Mouse (Mus musculus): ENCODE measurements at regions not wholly inside any gene's neighbourhood (a gene's known extent, or its start where the extent isn't known, plus 50 kb on each side); places are given as distances from the start of the nearest gene placed in this dataset.

GRCm38 (mm10) chr14:88337304-88337703, 133.9 kb downstream of the Pcdh20 start:
- ATAC-seq, result no peak
- no peaks in the 10 kb centered on the region for H3K9me3 ChIP-seq (ENCODE audit: control insufficient read depth)
- H3K27ac ChIP-seq (ENCODE audit: low read depth, low read length), result no peak overlapping the region
- H3K4me2 ChIP-seq (replicated peaks; ENCODE audit: low read depth), result no peak overlapping the region
- H3K27me3 ChIP-seq (replicated peaks; ENCODE audit: control insufficient read depth, insufficient read depth, low read length), result no peaks in the 10 kb centered on the region
- no peaks in the 10 kb centered on the region for H3K4me1 ChIP-seq (replicated peaks; ENCODE audit: control insufficient read depth, insufficient read depth, low read length)
- WGBS, result 50% methylated on average over 10 of the region's 10 CpGs
- H3K36me3 ChIP-seq (ENCODE audit: control insufficient read depth, insufficient read depth), result no peaks in the 10 kb centered on the region
- no peak overlapping the region for H3K9ac ChIP-seq (ENCODE audit: low read depth, low read length)
- H3K4me3 ChIP-seq (ENCODE audit: low read depth, low read length), result no peak overlapping the region
- no peak for TF ChIP-seq CTCF (IDR thresholded peaks at IDR 0.05; ENCODE audit: low read depth)

- no peaks in the 10 kb centered on the region for H3K4me1 ChIP-seq (replicated peaks; ENCODE audit: control insufficient read depth, insufficient read depth, low read length)
- no peak for ATAC-seq
- 84% methylated on average over 2 of the region's 2 CpGs for WGBS
- H3K4me3 ChIP-seq (ENCODE audit: low read depth, low read length), result no peak overlapping the region
- no peaks in the 10 kb centered on the region for H3K36me3 ChIP-seq (ENCODE audit: control insufficient read depth, insufficient read depth)
- no peak overlapping the region for H3K27ac ChIP-seq (ENCODE audit: low read depth, low read length)
- no peaks in the 10 kb centered on the region for H3K9me3 ChIP-seq (ENCODE audit: control insufficient read depth)
- H3K4me2 ChIP-seq (replicated peaks; ENCODE audit: low read depth), result no peak overlapping the region
- H3K27me3 ChIP-seq (replicated peaks; ENCODE audit: control insufficient read depth, insufficient read depth, low read length), result no peaks in the 10 kb centered on the region
- H3K9ac ChIP-seq (ENCODE audit: low read depth, low read length), result no peak overlapping the region
- TF ChIP-seq CTCF (IDR thresholded peaks at IDR 0.05; ENCODE audit: low read depth), result no peak
Observed at GRCm38 (mm10) chr14:88330613-88331012, 140.6 kb downstream of the Pcdh20 start.

- no peak overlapping the region for H3K9ac ChIP-seq (ENCODE audit: low read depth, low read length)
- no peaks in the 10 kb centered on the region for H3K4me1 ChIP-seq (replicated peaks; ENCODE audit: control insufficient read depth, insufficient read depth, low read length)
- no peaks in the 10 kb centered on the region for H3K36me3 ChIP-seq (ENCODE audit: control insufficient read depth, insufficient read depth)
- no peaks in the 10 kb centered on the region for H3K9me3 ChIP-seq (ENCODE audit: control insufficient read depth)
- 76% methylated on average over 4 of the region's 4 CpGs for WGBS
- no peak overlapping the region for H3K4me3 ChIP-seq (ENCODE audit: low read depth, low read length)
- H3K4me2 ChIP-seq (replicated peaks; ENCODE audit: low read depth), result no peak overlapping the region
- no peaks in the 10 kb centered on the region for H3K27me3 ChIP-seq (replicated peaks; ENCODE audit: control insufficient read depth, insufficient read depth, low read length)
- no peak for TF ChIP-seq CTCF (IDR thresholded peaks at IDR 0.05; ENCODE audit: low read depth)
- ATAC-seq, result no peak
- no peak overlapping the region for H3K27ac ChIP-seq (ENCODE audit: low read depth, low read length)
Observed at GRCm38 (mm10) chr14:88326411-88326810, 144.8 kb downstream of the Pcdh20 start.

- no peak overlapping the region for H3K4me3 ChIP-seq (ENCODE audit: low read depth, low read length)
- H3K4me2 ChIP-seq (replicated peaks; ENCODE audit: low read depth), result no peak overlapping the region
- H3K27me3 ChIP-seq (replicated peaks; ENCODE audit: control insufficient read depth, insufficient read depth, low read length), result no peaks in the 10 kb centered on the region
- 21% methylated on average over 5 of the region's 5 CpGs for WGBS
- no peaks in the 10 kb centered on the region for H3K9me3 ChIP-seq (ENCODE audit: control insufficient read depth)
- no peaks in the 10 kb centered on the region for H3K36me3 ChIP-seq (ENCODE audit: control insufficient read depth, insufficient read depth)
- no peak overlapping the region for H3K27ac ChIP-seq (ENCODE audit: low read depth, low read length)
- no peak for ATAC-seq
- peak; percentile 65 for TF ChIP-seq CTCF (IDR thresholded peaks at IDR 0.05; ENCODE audit: low read depth)
- no peak overlapping the region for H3K9ac ChIP-seq (ENCODE audit: low read depth, low read length)
- no peaks in the 10 kb centered on the region for H3K4me1 ChIP-seq (replicated peaks; ENCODE audit: control insufficient read depth, insufficient read depth, low read length)
Observed at GRCm38 (mm10) chr14:88278327-88278726, 192.9 kb downstream of the Pcdh20 start.

GRCm38 (mm10) chr14:88264771-88265170, 206.4 kb downstream of the Pcdh20 start:
- Histone ChIP-seq H3K27ac (ENCODE audit: low read depth, low read length) (no peak overlapping the region), H3K4me3 (ENCODE audit: low read depth, low read length) (no peak overlapping the region), H3K4me1 (replicated peaks; ENCODE audit: control insufficient read depth, insufficient read depth, low read length) (no peaks in the 10 kb centered on the region), H3K9me3 (ENCODE audit: control insufficient read depth) (no peaks in the 10 kb centered on the region), H3K4me2 (replicated peaks; ENCODE audit: low read depth) (no peak overlapping the region), H3K27me3 (replicated peaks; ENCODE audit: control insufficient read depth, insufficient read depth, low read length) (no peaks in the 10 kb centered on the region), H3K9ac (ENCODE audit: low read depth, low read length) (no peak overlapping the region), H3K36me3 (ENCODE audit: control insufficient read depth, insufficient read depth) (no peaks in the 10 kb centered on the region)
- no peak for TF ChIP-seq CTCF (IDR thresholded peaks at IDR 0.05; ENCODE audit: low read depth)
- ATAC-seq, result no peak

GRCm38 (mm10) chr14:88259034-88259433, 212.2 kb downstream of the Pcdh20 start:
- no peak for TF ChIP-seq CTCF (IDR thresholded peaks at IDR 0.05; ENCODE audit: low read depth)
- Histone ChIP-seq H3K4me3 (ENCODE audit: low read depth, low read length) (no peak overlapping the region), H3K9me3 (ENCODE audit: control insufficient read depth) (no peaks in the 10 kb centered on the region), H3K27ac (ENCODE audit: low read depth, low read length) (no peak overlapping the region), H3K36me3 (ENCODE audit: control insufficient read depth, insufficient read depth) (no peaks in the 10 kb centered on the region), H3K4me1 (replicated peaks; ENCODE audit: control insufficient read depth, insufficient read depth, low read length) (no peaks in the 10 kb centered on the region), H3K4me2 (replicated peaks; ENCODE audit: low read depth) (no peak overlapping the region), H3K27me3 (replicated peaks; ENCODE audit: control insufficient read depth, insufficient read depth, low read length) (no peaks in the 10 kb centered on the region), H3K9ac (ENCODE audit: low read depth, low read length) (no peak overlapping the region)
- ATAC-seq, result no peak

GRCm38 (mm10) chr14:88255131-88255530, 216.1 kb downstream of the Pcdh20 start:
- Histone ChIP-seq H3K27ac (ENCODE audit: low read depth, low read length) (no peak overlapping the region), H3K4me3 (ENCODE audit: low read depth, low read length) (no peak overlapping the region), H3K27me3 (replicated peaks; ENCODE audit: control insufficient read depth, insufficient read depth, low read length) (no peaks in the 10 kb centered on the region), H3K36me3 (ENCODE audit: control insufficient read depth, insufficient read depth) (no peaks in the 10 kb centered on the region), H3K9me3 (ENCODE audit: control insufficient read depth) (no peaks in the 10 kb centered on the region), H3K4me1 (replicated peaks; ENCODE audit: control insufficient read depth, insufficient read depth, low read length) (no peaks in the 10 kb centered on the region), H3K9ac (ENCODE audit: low read depth, low read length) (no peak overlapping the region), H3K4me2 (replicated peaks; ENCODE audit: low read depth) (no peak overlapping the region)
- no peak for ATAC-seq
- TF ChIP-seq CTCF (IDR thresholded peaks at IDR 0.05; ENCODE audit: low read depth), result no peak
- WGBS, result 70% methylated on average over 3 of the region's 3 CpGs

Data from intestine, postnatal 0 days (tissue).